Mouse (Mus musculus) myocyte (in vitro differentiated cells): ENCODE results near the gene Gm49380.
A peak's percentile ranks its signal among the peaks of the same experiment; 100 is the strongest.

Experiments used
- CEBPB ChIP-seq: IDR thresholded peaks from 2 replicates; pipeline ENCODE4 v1.6.1; 2011; ENCODE audit warnings: mild to moderate bottlenecking, moderate library complexity; ENCODE audit not compliant: poor library complexity, insufficient read depth, severe bottlenecking
- E2F4 ChIP-seq: IDR thresholded peaks from one replicate; pipeline ENCODE4 v1.6.1; 2011; ENCODE audit warnings: mild to moderate bottlenecking, control low read depth, moderate library complexity; ENCODE audit not compliant: insufficient read depth
- MAX ChIP-seq: IDR thresholded peaks from one replicate; pipeline ENCODE4 v1.6.1; 2011; ENCODE audit warnings: low read depth, mild to moderate bottlenecking, control low read depth
- POLR2A ChIP-seq: IDR thresholded peaks from one replicate; pipeline ENCODE4 v1.6.1; 2011; ENCODE audit warnings: low read depth, mild to moderate bottlenecking, control low read depth, moderate library complexity; ENCODE audit not compliant: insufficient read length
- POLR2AphosphoS2 ChIP-seq: IDR thresholded peaks from one replicate; pipeline ENCODE4 v1.6.1; 2011; ENCODE audit warnings: low read depth, control low read depth; ENCODE audit not compliant: insufficient read length
- REST ChIP-seq: IDR thresholded peaks from one replicate; pipeline ENCODE4 v1.6.1; 2011; ENCODE audit warnings: mild to moderate bottlenecking, control low read depth, moderate library complexity; ENCODE audit not compliant: insufficient read depth, insufficient read length
- SRF ChIP-seq: IDR thresholded peaks from one replicate; pipeline ENCODE4 v1.6.1; 2011; ENCODE audit warnings: low read depth; ENCODE audit not compliant: control insufficient read depth, insufficient read length
- TCF3 ChIP-seq: IDR thresholded peaks from one replicate; pipeline ENCODE4 v1.6.1; 2011; ENCODE audit warnings: low read depth, control low read depth; ENCODE audit not compliant: insufficient read length
- USF1 ChIP-seq: IDR thresholded peaks from one replicate; pipeline ENCODE4 v1.6.1; 2011; ENCODE audit warnings: low read depth, mild to moderate bottlenecking, control low read depth, moderate library complexity

DNA sequence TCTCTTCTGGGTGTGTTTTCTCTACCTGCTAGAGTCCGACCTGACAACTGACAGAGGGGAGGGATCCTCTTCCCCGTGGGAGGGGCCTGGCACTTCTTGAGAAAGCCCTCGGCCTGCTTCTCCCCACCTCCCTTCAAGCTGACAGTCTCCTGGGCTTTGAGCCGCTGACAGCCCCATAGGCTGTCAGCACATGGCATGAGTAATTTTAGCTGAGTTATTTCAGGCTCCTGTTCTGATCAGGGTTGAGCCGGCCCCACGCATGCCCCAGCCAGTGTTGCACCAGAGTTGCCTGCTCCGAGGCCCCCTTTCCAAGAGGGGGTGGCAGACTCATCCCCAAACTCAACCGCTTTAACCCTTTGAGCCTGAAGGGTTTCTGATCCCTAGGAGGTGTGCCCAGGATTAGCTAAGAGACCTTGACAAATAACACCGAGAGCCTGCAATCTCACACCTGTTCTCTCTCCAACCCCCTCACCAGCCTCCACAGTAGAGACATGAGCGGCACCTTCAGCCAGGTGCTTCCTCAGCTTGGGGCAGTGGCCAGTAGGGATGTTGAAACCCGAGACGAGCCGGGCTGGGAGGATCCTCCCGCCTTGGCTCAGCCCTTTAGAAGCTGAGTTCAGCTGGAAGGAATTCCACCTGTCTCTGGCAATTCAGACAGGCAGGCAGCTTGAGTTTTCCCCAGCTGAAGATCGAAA is 25.4 kb downstream of the Gm49380 start:
- TF ChIP-seq POLR2A (no peak), TCF3 (no peak), USF1 (no peak), MAX (no peak), E2F4 (no peak), CEBPB (peak; percentile 40; the same call in 1 of the 2 replicates), POLR2AphosphoS2 (no peak), SRF (no peak), REST (no peak)
